Mouse (Mus musculus) testis, adult 2 months (tissue): ENCODE measurements around the gene Tsg101. TPM values are rescaled to one million over a fixed set of nuclear protein-coding genes. Genes with fewer than 3 reads are reported as not detected.

Source experiments
- H3K27ac ChIP-seq: fragments of 200-500 bp; 2 replicates; pipeline ENCODE4 v1.5.1; 2012; ENCODE audit warnings: low read depth, low read length; ENCODE audit not compliant: control insufficient read depth, insufficient read depth
- H3K27me3 ChIP-seq: fragments of 200-500 bp; 2 replicates; pipeline ENCODE4 v1.6.1; 2012; ENCODE audit warnings: mild to moderate bottlenecking, low read length, moderate library complexity; ENCODE audit not compliant: control insufficient read depth, insufficient read depth
- H3K36me3 ChIP-seq: fragments of 200-500 bp; 2 replicates; pipeline ENCODE4 v1.6.1; 2012; ENCODE audit warnings: mild to moderate bottlenecking, low read length; ENCODE audit not compliant: control insufficient read depth, insufficient read depth
- H3K4me1 ChIP-seq: fragments of 200-500 bp; 2 replicates; pipeline ENCODE4 v1.6.1; 2012; ENCODE audit warnings: low read length; ENCODE audit not compliant: control insufficient read depth, insufficient read depth
- H3K4me3 ChIP-seq: fragments of 200-500 bp; 2 replicates; pipeline ENCODE4 v1.5.1; 2012; ENCODE audit warnings: low read depth, mild to moderate bottlenecking, low read length, moderate library complexity, mixed read lengths; ENCODE audit not compliant: control insufficient read depth
- CTCF ChIP-seq: fragments of 200-500 bp; IDR thresholded peaks from 2 replicates; pipeline ENCODE4 v1.5.1; 2012; ENCODE audit warnings: low read depth, mild to moderate bottlenecking, inconsistent platforms, low read length, moderate library complexity; ENCODE audit not compliant: control insufficient read depth, insufficient read depth, insufficient replicate concordance
- POLR2A ChIP-seq: fragments of 200-500 bp; IDR thresholded peaks from 2 replicates; pipeline ENCODE4 v1.6.1; 2012; ENCODE audit warnings: low read depth, mild to moderate bottlenecking, inconsistent platforms, low read length, moderate library complexity; ENCODE audit not compliant: control insufficient read depth
- polyA plus RNA-seq: library from polyadenylated mRNA; depleted of rRNA; stranded (reverse); fragments of >200 nt; gene quantifications from 2 replicates; pipeline ENCODE4 v1.2.3, GENCODE M21; 2012

Gene Tsg101
- polyA plus RNA-seq, 1 experiment = 45.7 TPM

GRCm38 (mm10) chr7:46957831-46958691, 38.3 kb upstream of the Tsg101 start, which contains the start of gene Uevld:
Gene Uevld (minus strand): TSS chr7:46958527.
- peak within 1 kb of the TSS; percentile 57 for H3K27ac ChIP-seq
- H3K4me3 ChIP-seq = peak within 1 kb of the TSS; percentile 90
- H3K36me3 ChIP-seq = no peaks in the 10 kb centered on the region
- H3K4me1 ChIP-seq = peaks cover 6% of the 10 kb centered on the region
- TF ChIP-seq CTCF = no peak
- TF ChIP-seq POLR2A = peak; percentile 81
- no peaks in the 10 kb centered on the region for H3K27me3 ChIP-seq

- no peaks in the 10 kb centered on the region for H3K27me3 ChIP-seq
- no peak for TF ChIP-seq POLR2A
- peak; percentile 22; the same call in 1 of the 2 replicates for TF ChIP-seq CTCF
- no peaks in the 10 kb centered on the region for H3K36me3 ChIP-seq
- H3K4me1 ChIP-seq = no peaks in the 10 kb centered on the region
- no peak overlapping the region for H3K27ac ChIP-seq
- no peak overlapping the region for H3K4me3 ChIP-seq
These were observed 16.1 kb upstream of the Tsg101 start for GRCm38 (mm10) chr7:46935847-46936246.

- Histone ChIP-seq H3K27ac (no peak overlapping the region), H3K4me1 (no peaks in the 10 kb centered on the region), H3K36me3 (no peaks in the 10 kb centered on the region), H3K4me3 (no peak overlapping the region), H3K27me3 (no peaks in the 10 kb centered on the region)
- no peak for TF ChIP-seq POLR2A
These were observed 15.0 kb upstream of the Tsg101 start for GRCm38 (mm10) chr7:46934788-46935187.

GRCm38 (mm10) chr7:46931370-46931769, 11.6 kb upstream of the Tsg101 start:
- no peak for TF ChIP-seq CTCF
- TF ChIP-seq POLR2A = no peak
- Histone ChIP-seq H3K27me3 (no peaks in the 10 kb centered on the region), H3K4me1 (no peaks in the 10 kb centered on the region), H3K36me3 (no peaks in the 10 kb centered on the region), H3K4me3 (no peak overlapping the region), H3K27ac (no peak overlapping the region)

GRCm38 (mm10) chr7:46928291-46928690, 8.5 kb upstream of the Tsg101 start:
- Histone ChIP-seq H3K27me3 (no peaks in the 10 kb centered on the region), H3K4me1 (no peaks in the 10 kb centered on the region), H3K36me3 (no peaks in the 10 kb centered on the region), H3K27ac (no peak overlapping the region), H3K4me3 (no peak overlapping the region)
- TF ChIP-seq CTCF (no peak), POLR2A (no peak)

GRCm38 (mm10) chr7:46922075-46922474, 2.3 kb upstream of the Tsg101 start:
- Histone ChIP-seq H3K36me3 (no peaks in the 10 kb centered on the region), H3K4me1 (peaks cover 4% of the 10 kb centered on the region; the same call in 1 of the 2 replicates), H3K27me3 (no peaks in the 10 kb centered on the region), H3K27ac (no peak overlapping the region), H3K4me3 (no peak overlapping the region)
- TF ChIP-seq POLR2A = no peak
- no peak for TF ChIP-seq CTCF

GRCm38 (mm10) chr7:46918678-46919371, 944 bp downstream of the Tsg101 start:
- Histone ChIP-seq H3K27ac (peak overlapping the region; percentile 42; the same call in 1 of the 2 replicates), H3K4me1 (peaks cover 4% of the 10 kb centered on the region; the same call in 1 of the 2 replicates), H3K36me3 (no peaks in the 10 kb centered on the region), H3K4me3 (peak overlapping the region; percentile 100), H3K27me3 (no peaks in the 10 kb centered on the region)
- TF ChIP-seq POLR2A (no peak), CTCF (no peak)
